Mouse (Mus musculus): Measurements from ENCODE around the gene Mterf2. TPM values are rescaled to one million over a fixed set of nuclear protein-coding genes. Genes with fewer than 3 reads are reported as not detected.

The Mterf2 gene
- total RNA-seq, 2 experiments from 2014 or later, result 13.8 to 16.4 TPM

DNA sequence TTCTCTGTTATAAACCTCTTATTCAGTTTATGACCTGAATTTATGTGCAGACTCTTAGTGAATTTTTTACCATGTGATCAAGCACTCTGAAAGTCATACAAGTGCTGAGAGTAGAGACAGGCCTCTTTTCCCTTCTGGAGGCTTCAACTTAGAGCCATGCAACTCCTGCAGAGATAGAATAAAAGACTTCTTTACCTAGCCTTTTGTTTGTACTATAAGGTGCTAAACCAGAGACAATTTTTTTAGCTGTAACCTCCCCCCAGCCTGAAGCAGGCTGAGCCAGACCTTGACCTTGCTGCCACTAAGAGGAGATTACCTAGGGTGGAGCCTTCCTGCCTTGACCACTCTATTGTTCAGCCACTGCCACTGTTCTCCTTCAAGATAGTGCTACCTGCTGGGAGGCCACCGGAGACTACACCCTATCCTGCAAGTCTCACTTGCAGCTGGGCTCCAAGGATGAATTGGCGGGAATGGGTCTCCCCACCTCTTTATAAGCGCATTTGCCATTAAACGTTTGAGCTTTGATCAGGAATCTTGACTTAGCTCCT lies 56.1 kb downstream of the Mterf2 start:
- intact Hi-C loops (cut with DNase I), result no loop called here
- DNase-seq (ENCODE audit: extremely low spot score in 1 of 2, low spot score in 2 of 2), result no peak

Other genes with a start within 250 kb of the Mterf2 start
- 10 to 100 TPM; 41.5 to 44.7 TPM for gene Ric8b, start 210.4 kb downstream of the Mterf2 start, total RNA-seq (2021)
- 1 to 10 TPM; 1.0 to 1.1 TPM for gene Fhl4, start 25.5 kb downstream of the Mterf2 start, total RNA-seq (2021)
- gene Tmem263, start 25.4 kb downstream of the Mterf2 start, total RNA-seq (2021), result 10 to 100 TPM; 31.7 to 33.3 TPM
- gene Cry1, start 57.0 kb upstream of the Mterf2 start, total RNA-seq (2021), result 10 to 100 TPM; 17.8 to 18.7 TPM